Mouse (Mus musculus) midbrain, embryonic 14.5 days (tissue): ENCODE data around the gene Krtap5-4. TPM values are rescaled to one million over a fixed set of nuclear protein-coding genes. Genes with fewer than 3 reads are reported as not detected.
"Not testable (repeated sequence)": the region's sequence is repeated elsewhere in the genome, so short reads cannot be mapped to it uniquely, and the experiment has no call there.

Source experiments
- ATAC-seq: fragments of 200-750 bp; cut with Nextera tagmentation; 2 replicates; pipeline ENCODE4 v1.8.0; 2017; ENCODE audit warnings: moderate number of reproducible peaks, moderate library complexity; ENCODE audit not compliant: low FRiP score, low TSS enrichment
- DNase-seq: peaks from one replicate; pipeline ENCODE4 v3.0.0-alpha.2; 2015
- H3K27ac ChIP-seq: fragments of 300-500 bp; sonication (generic); replicated peaks from 2 replicates; pipeline ENCODE4 v1.5.1; 2014; ENCODE audit warnings: mild to moderate bottlenecking, low read depth, low read length, moderate library complexity
- H3K27me3 ChIP-seq: fragments of 300-500 bp; sonication (generic); 2 replicates; pipeline ENCODE4 v1.6.1; 2014; ENCODE audit warnings: low read length, control low read depth, mixed read lengths; ENCODE audit not compliant: control insufficient read depth, insufficient read depth
- H3K36me3 ChIP-seq: fragments of 300-500 bp; sonication (generic); 2 replicates; pipeline ENCODE4 v1.6.1; 2014; ENCODE audit warnings: low read length, control low read depth; ENCODE audit not compliant: control insufficient read depth, insufficient read depth
- H3K4me1 ChIP-seq: fragments of 300-500 bp; sonication (generic); 2 replicates; pipeline ENCODE4 v1.6.1; 2014; ENCODE audit warnings: mild to moderate bottlenecking, antibody characterized with exemption, low read length, control low read depth; ENCODE audit not compliant: control insufficient read depth, insufficient read depth
- H3K4me2 ChIP-seq: fragments of 300-500 bp; sonication (generic); 2 replicates; pipeline ENCODE4 v1.6.1; 2014; ENCODE audit warnings: mild to moderate bottlenecking, low read length, moderate library complexity
- H3K4me3 ChIP-seq: fragments of 300-500 bp; sonication (generic); replicated peaks from 2 replicates; pipeline ENCODE4 v1.5.1; 2014; ENCODE audit warnings: low read depth, low read length
- H3K9ac ChIP-seq: fragments of 300-500 bp; sonication (generic); replicated peaks from 2 replicates; pipeline ENCODE4 v1.6.1; 2014; ENCODE audit warnings: mild to moderate bottlenecking, low read length, moderate library complexity
- H3K9me3 ChIP-seq: fragments of 300-500 bp; sonication (generic); 2 replicates; pipeline ENCODE4 v1.6.1; 2016; ENCODE audit warnings: low read length, control low read depth, mixed read lengths; ENCODE audit not compliant: control insufficient read depth
- WGBS: fragments of 180-500 bp; shearing (Covaris S2); extraction: QIAGEN DNeasy Blood & Tissue Kit; methylation state at CpG from one replicate; pipeline ENCODE4 v1.1.7; 2014; 5-methylcytosine and 5-hydroxymethylcytosine counted together
- polyA plus RNA-seq: library from polyadenylated mRNA; unstranded; fragments of >200 nt; fragmentation: Nextera tagmentation; extraction: Ambion mirVana; gene quantifications from 2 replicates; pipeline ENCODE4 v1.2.1, GENCODE M21; 2014

Krtap5-4 gene
- polyA plus RNA-seq, 1 experiment from 2014 or later, result not detected

- 67% methylated on average over 3 of the region's 3 CpGs for WGBS
- Histone ChIP-seq H3K36me3 (no peaks in the 10 kb centered on the region), H3K9me3 (no peaks in the 10 kb centered on the region), H3K9ac (no peak overlapping the region), H3K27me3 (no peaks in the 10 kb centered on the region), H3K27ac (no peak overlapping the region), H3K4me1 (no peaks in the 10 kb centered on the region), H3K4me2 (no peak overlapping the region), H3K4me3 (no peak overlapping the region)
- DNase-seq, result no peak
- no peak for ATAC-seq
Observed at GRCm38 (mm10) chr7:142328507-142328906, 25.2 kb downstream of the Krtap5-4 start.

DNA sequence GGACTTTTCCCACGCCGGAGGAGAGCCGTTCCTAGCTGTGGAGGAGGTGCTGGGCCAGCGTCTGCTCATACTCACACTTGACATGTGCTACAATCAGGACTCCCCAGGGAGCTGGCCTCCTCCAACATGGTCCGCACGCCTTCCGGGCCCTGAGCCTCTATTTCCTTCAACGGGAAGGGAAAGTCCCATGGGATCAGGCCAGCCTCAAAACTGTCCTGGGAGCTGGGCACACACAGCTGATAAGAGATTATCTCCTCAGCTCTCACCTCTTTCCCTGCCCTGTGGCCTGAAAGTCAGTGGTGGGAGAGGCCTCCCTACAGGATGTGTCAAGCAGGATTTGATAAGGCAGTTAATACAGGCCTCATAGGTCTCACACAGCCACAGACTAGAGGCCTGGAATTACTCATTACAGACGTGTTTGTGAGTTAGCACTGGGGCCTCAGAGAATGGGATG, 26.9 kb downstream of the Krtap5-4 start:
- Histone ChIP-seq H3K36me3 (no peaks in the 10 kb centered on the region), H3K4me1 (no peaks in the 10 kb centered on the region), H3K4me3 (no peak overlapping the region), H3K9me3 (no peaks in the 10 kb centered on the region), H3K27me3 (no peaks in the 10 kb centered on the region), H3K4me2 (no peak overlapping the region), H3K27ac (no peak overlapping the region), H3K9ac (no peak overlapping the region)
- no peak for DNase-seq
- WGBS, result 68% methylated on average over 9 of the region's 9 CpGs
- ATAC-seq, result no peak

- H3K27ac ChIP-seq, result no peak overlapping the region
- H3K27me3 ChIP-seq, result no peaks in the 10 kb centered on the region
- no peak overlapping the region for H3K9ac ChIP-seq
- 90% methylated on average over 4 of the region's 4 CpGs for WGBS
- no peak for DNase-seq
- no peak overlapping the region for H3K4me2 ChIP-seq
- H3K9me3 ChIP-seq, result no peaks in the 10 kb centered on the region
- no peak overlapping the region for H3K4me3 ChIP-seq
- no peaks in the 10 kb centered on the region for H3K36me3 ChIP-seq
- no peak for ATAC-seq
- H3K4me1 ChIP-seq, result no peaks in the 10 kb centered on the region
Observed at GRCm38 (mm10) chr7:142331281-142331680, 27.9 kb downstream of the Krtap5-4 start.

DNA sequence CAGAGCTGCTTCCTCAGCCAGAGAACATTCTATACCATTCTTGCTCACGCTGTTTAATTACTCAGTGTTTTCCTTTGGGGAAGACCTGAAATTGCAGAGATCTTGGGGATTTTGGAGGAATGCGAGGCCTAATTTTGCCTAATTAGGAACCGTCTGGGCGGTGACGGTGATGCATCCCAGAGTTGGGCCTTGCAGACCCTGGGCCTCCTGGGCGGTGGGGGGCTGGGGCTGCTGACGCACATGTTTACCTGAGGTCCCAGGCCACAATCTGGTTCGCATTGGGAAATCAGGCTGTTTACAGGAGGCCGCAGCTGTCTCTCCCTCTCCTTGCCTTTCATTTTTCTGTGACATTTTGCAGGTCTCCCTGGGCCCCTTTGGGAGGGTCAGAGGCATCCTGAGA, 29.4 kb downstream of the Krtap5-4 start:
- H3K4me1 ChIP-seq, H3K9me3 ChIP-seq, H3K36me3 ChIP-seq, H3K4me3 ChIP-seq, DNase-seq, H3K4me2 ChIP-seq, H3K27ac ChIP-seq, H3K9ac ChIP-seq, ATAC-seq, H3K27me3 ChIP-seq: not testable (repeated sequence)
- WGBS, result 81% methylated on average over 3 of the region's 9 CpGs

GRCm38 (mm10) chr7:142334246-142334645, 30.9 kb downstream of the Krtap5-4 start:
- Histone ChIP-seq H3K9ac (no peak overlapping the region), H3K4me3 (no peak overlapping the region), H3K4me1 (no peaks in the 10 kb centered on the region), H3K27me3 (no peaks in the 10 kb centered on the region), H3K9me3 (no peaks in the 10 kb centered on the region), H3K27ac (no peak overlapping the region), H3K4me2 (no peak overlapping the region), H3K36me3 (no peaks in the 10 kb centered on the region)
- ATAC-seq (peak; percentile 73), DNase-seq (peak; percentile 97)
- WGBS, result 3% methylated on average over 3 of the region's 3 CpGs

- Histone ChIP-seq H3K36me3 (no peaks in the 10 kb centered on the region), H3K4me2 (no peak overlapping the region), H3K27me3 (no peaks in the 10 kb centered on the region), H3K9me3 (no peaks in the 10 kb centered on the region), H3K27ac (no peak overlapping the region), H3K4me3 (no peak overlapping the region), H3K9ac (no peak overlapping the region), H3K4me1 (no peaks in the 10 kb centered on the region)
- DNase-seq (no peak), ATAC-seq (no peak)
- WGBS, result 80% methylated on average over 8 of the region's 8 CpGs
Observed at GRCm38 (mm10) chr7:142335151-142335550, 31.8 kb downstream of the Krtap5-4 start.

DNA sequence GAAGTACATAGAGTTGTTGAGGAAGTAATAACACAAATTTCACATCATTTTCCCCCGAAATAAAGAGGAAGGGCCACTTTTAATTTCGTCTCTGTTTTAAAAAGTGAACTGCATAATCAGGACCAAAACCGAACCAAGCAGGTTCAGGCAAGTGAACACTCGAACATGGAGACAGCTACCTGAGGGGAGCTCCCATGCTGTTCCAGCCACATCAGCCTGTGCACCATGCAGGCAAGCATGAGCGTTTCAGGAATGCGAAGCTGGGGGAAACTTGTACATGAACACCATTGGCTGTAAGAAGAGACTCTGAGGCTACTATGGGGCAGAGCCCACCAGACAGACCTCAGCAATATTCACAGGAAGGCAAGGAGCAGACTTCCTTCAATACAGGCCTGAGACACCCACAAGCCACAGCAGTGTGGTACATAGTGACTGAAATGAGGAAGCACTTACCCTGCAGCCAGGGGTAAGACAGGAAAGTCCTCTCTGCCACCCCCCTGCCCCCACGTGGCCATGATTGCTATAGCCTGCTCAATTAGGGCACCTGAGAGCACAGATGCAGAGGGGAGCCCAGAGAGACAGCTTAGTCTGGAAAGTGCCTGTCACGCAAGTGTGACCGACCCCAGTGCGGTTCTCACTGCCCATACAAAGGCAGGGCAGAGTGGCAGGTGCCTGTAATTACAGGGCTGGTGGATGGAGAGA, 37.1 kb downstream of the Krtap5-4 start:
- 64% methylated on average over 10 of the region's 10 CpGs for WGBS
- Histone ChIP-seq H3K36me3 (no peaks in the 10 kb centered on the region), H3K4me3 (no peak overlapping the region), H3K4me2 (no peak overlapping the region), H3K27me3 (no peaks in the 10 kb centered on the region), H3K4me1 (no peaks in the 10 kb centered on the region), H3K9me3 (no peaks in the 10 kb centered on the region), H3K9ac (no peak overlapping the region), H3K27ac (no peak overlapping the region)
- DNase-seq (no peak), ATAC-seq (no peak)

DNA sequence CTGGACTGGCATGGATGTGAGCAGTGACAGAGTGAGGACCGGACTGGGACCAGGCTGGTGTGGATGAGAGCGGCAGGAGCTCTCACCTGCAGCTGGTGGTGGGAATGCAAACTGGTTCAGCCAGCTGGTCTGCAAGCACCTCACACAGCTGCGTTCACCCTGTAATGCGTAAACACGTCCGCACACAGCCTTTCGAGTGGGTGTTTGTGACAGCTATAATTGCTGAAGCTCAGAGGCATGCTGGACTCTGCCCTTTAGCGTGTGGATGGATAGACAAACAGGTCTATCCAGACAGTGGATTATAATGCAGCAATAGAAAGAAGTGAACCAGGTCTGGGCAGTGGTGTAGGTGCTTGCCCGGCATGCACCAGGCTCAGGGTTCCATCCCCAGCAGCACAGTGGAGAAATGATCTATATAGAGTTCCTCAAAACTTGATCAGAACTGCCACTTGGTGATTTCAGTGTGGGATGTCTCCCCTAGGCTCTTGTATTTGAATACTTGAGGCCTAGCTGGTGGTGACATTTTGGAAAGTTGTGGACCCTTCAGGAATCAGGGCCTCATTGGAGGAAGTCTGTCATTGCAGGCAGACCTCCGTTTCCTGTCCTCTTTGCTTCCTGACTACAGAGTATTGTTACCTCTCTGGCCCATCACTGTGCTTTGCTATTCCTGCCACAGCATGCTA, 38.4 kb downstream of the Krtap5-4 start:
- no peak for DNase-seq
- 87% methylated on average over 10 of the region's 10 CpGs for WGBS

GRCm38 (mm10) chr7:142342247-142342640, 38.9 kb downstream of the Krtap5-4 start:
- Histone ChIP-seq H3K27me3 (no peaks in the 10 kb centered on the region), H3K36me3 (no peaks in the 10 kb centered on the region), H3K4me1 (no peaks in the 10 kb centered on the region), H3K9ac (no peak overlapping the region), H3K27ac (no peak overlapping the region), H3K4me2 (no peak overlapping the region), H3K9me3 (no peaks in the 10 kb centered on the region), H3K4me3 (no peak overlapping the region)
- no peak for ATAC-seq
- 89% methylated on average over 3 of the region's 3 CpGs for WGBS
- DNase-seq, result no peak

More for the DNA sequence above, 38.4 kb downstream of the Krtap5-4 start:
- H3K4me2 ChIP-seq, result no peak overlapping the region
- H3K9me3 ChIP-seq, result no peaks in the 10 kb centered on the region
- no peaks in the 10 kb centered on the region for H3K27me3 ChIP-seq
- H3K4me3 ChIP-seq, result no peak overlapping the region
- no peak overlapping the region for H3K27ac ChIP-seq
- no peak for ATAC-seq
- H3K36me3 ChIP-seq, result no peaks in the 10 kb centered on the region
- no peaks in the 10 kb centered on the region for H3K4me1 ChIP-seq
- H3K9ac ChIP-seq, result no peak overlapping the region
